Mouse (Mus musculus) c-Kit-negative CD71-positive TER-119-positive erythroid progenitor cells, embryonic 14.5 days (primary cell): ENCODE results near the gene Coro2b.
A peak's percentile ranks its signal among the peaks of the same experiment; 100 is the strongest.

Experiments
- DNase-seq: peaks from one replicate; pipeline ENCODE4 v3.0.0-alpha.2; 2013; ENCODE audit warnings: low read depth, low spot score

Gene Coro2b

GRCm38 (mm10) chr9:62536655-62537631 is at the start of gene Coro2b:
TSS of gene Coro2b (minus strand) at chr9:62537044.
- DNase-seq = no peak

GRCm38 (mm10) chr9:62577558-62577957 is 40.7 kb upstream of the Coro2b start:
- no peak for DNase-seq

- DNase-seq = no peak
These were observed 32.3 kb upstream of the Coro2b start for GRCm38 (mm10) chr9:62569121-62569520.

- DNase-seq = no peak
These were observed 31.0 kb upstream of the Coro2b start for GRCm38 (mm10) chr9:62567818-62568217.

GRCm38 (mm10) chr9:62562236-62562635 is 25.4 kb upstream of the Coro2b start:
- DNase-seq = no peak

GRCm38 (mm10) chr9:62560432-62560831 is 23.6 kb upstream of the Coro2b start:
- no peak for DNase-seq

GRCm38 (mm10) chr9:62560006-62560405 is 23.2 kb upstream of the Coro2b start:
- no peak for DNase-seq

GRCm38 (mm10) chr9:62559446-62559845 is 22.6 kb upstream of the Coro2b start:
- DNase-seq = no peak

- DNase-seq = no peak
These were observed 21.2 kb upstream of the Coro2b start for GRCm38 (mm10) chr9:62558058-62558457.

- no peak for DNase-seq
These were observed 19.9 kb upstream of the Coro2b start for GRCm38 (mm10) chr9:62556748-62557147.

- no peak for DNase-seq
These were observed 18.5 kb upstream of the Coro2b start for GRCm38 (mm10) chr9:62555258-62555856.

GRCm38 (mm10) chr9:62554606-62555005 is 17.8 kb upstream of the Coro2b start:
- DNase-seq = no peak

- DNase-seq = peak; percentile 8
These were observed 16.6 kb upstream of the Coro2b start for GRCm38 (mm10) chr9:62553366-62553940.

- no peak for DNase-seq
These were observed 14.7 kb upstream of the Coro2b start for GRCm38 (mm10) chr9:62551531-62551930.

- DNase-seq = peak; percentile 2
These were observed 13.8 kb upstream of the Coro2b start for GRCm38 (mm10) chr9:62550661-62551093.

GRCm38 (mm10) chr9:62549809-62550208 is 13.0 kb upstream of the Coro2b start:
- peak; percentile 32 for DNase-seq

GRCm38 (mm10) chr9:62547476-62547875 is 10.6 kb upstream of the Coro2b start:
- no peak for DNase-seq

GRCm38 (mm10) chr9:62544856-62545255 is 8.0 kb upstream of the Coro2b start:
- DNase-seq = no peak

GRCm38 (mm10) chr9:62543878-62544277 is 7.0 kb upstream of the Coro2b start:
- DNase-seq = no peak

- no peak for DNase-seq
These were observed 4.8 kb upstream of the Coro2b start for GRCm38 (mm10) chr9:62541606-62542005.

GRCm38 (mm10) chr9:62541182-62541581 is 4.3 kb upstream of the Coro2b start:
- no peak for DNase-seq

- no peak for DNase-seq
These were observed 3.9 kb upstream of the Coro2b start for GRCm38 (mm10) chr9:62540736-62541135.
